7 mouse cellular contexts compared by ENCODE assay signal in genomic region chr8:45381963-45382347, GRCm38 (mm10). TPM values are rescaled to one million over a fixed set of nuclear protein-coding genes. Genes with fewer than 3 reads are reported as not detected.
DNase-seq lines count a peak whose midpoint lies in the region; ATAC-seq lines count a peak whose summit lies in the region.

TSS of gene Fam149a (minus strand) at chr8:45382291.

- H3K27ac ChIP-seq in liver, embryonic 11.5 days (ENCODE audit: low read depth, low read length) = no peak within 1 kb of the TSS
- no peak within 1 kb of the TSS for H3K27ac ChIP-seq in embryonic facial prominence, embryonic 15.5 days (replicated peaks)
- H3K27ac ChIP-seq in intestine, embryonic 15.5 days = no peak within 1 kb of the TSS
- H3K27ac ChIP-seq in midbrain, embryonic 13.5 days = no peak within 1 kb of the TSS

- 5% methylated on average over 6 of the region's 6 CpGs for WGBS in liver, embryonic 11.5 days
- WGBS in embryonic facial prominence, embryonic 15.5 days = 3% methylated on average over 6 of the region's 6 CpGs
- 5% methylated on average over 6 of the region's 6 CpGs for WGBS in intestine, embryonic 15.5 days
- WGBS in midbrain, embryonic 13.5 days = under 1% methylated on average over 6 of the region's 6 CpGs

- H3K4me3 ChIP-seq in liver, embryonic 11.5 days (ENCODE audit: low read depth, low read length) = peak within 1 kb of the TSS; percentile 35
- H3K4me3 ChIP-seq in embryonic facial prominence, embryonic 15.5 days (replicated peaks) = peak within 1 kb of the TSS; percentile 37
- peak within 1 kb of the TSS; percentile 30 for H3K4me3 ChIP-seq in intestine, embryonic 15.5 days (replicated peaks)
- peak within 1 kb of the TSS; percentile 42 for H3K4me3 ChIP-seq in midbrain, embryonic 13.5 days (replicated peaks)

- peaks cover 9% of the 10 kb centered on the region for H3K27me3 ChIP-seq in liver, embryonic 11.5 days (replicated peaks; ENCODE audit: control insufficient read depth, insufficient read depth, low read length)
- H3K27me3 ChIP-seq in embryonic facial prominence, embryonic 15.5 days = peaks cover 12% of the 10 kb centered on the region; the same call in 1 of the 2 replicates
- H3K27me3 ChIP-seq in intestine, embryonic 15.5 days (replicated peaks) = peaks cover 13% of the 10 kb centered on the region; the same call in 1 of the 2 replicates
- peaks cover 11% of the 10 kb centered on the region for H3K27me3 ChIP-seq in midbrain, embryonic 13.5 days

- H3K36me3 ChIP-seq in liver, embryonic 11.5 days (ENCODE audit: control insufficient read depth, insufficient read depth, low read length) = no peaks in the 10 kb centered on the region
- H3K36me3 ChIP-seq in embryonic facial prominence, embryonic 15.5 days = no peaks in the 10 kb centered on the region
- H3K36me3 ChIP-seq in intestine, embryonic 15.5 days = no peaks in the 10 kb centered on the region
- no peaks in the 10 kb centered on the region for H3K36me3 ChIP-seq in midbrain, embryonic 13.5 days

- no peaks in the 10 kb centered on the region for H3K4me1 ChIP-seq in liver, embryonic 11.5 days (replicated peaks; ENCODE audit: control insufficient read depth, insufficient read depth, low read length)
- peaks cover 13% of the 10 kb centered on the region for H3K4me1 ChIP-seq in embryonic facial prominence, embryonic 15.5 days
- H3K4me1 ChIP-seq in intestine, embryonic 15.5 days (replicated peaks) = peaks cover 11% of the 10 kb centered on the region
- peaks cover 18% of the 10 kb centered on the region for H3K4me1 ChIP-seq in midbrain, embryonic 13.5 days (replicated peaks)

- no peak for DNase-seq in liver, embryonic 11.5 days (ENCODE audit: low spot score)
- DNase-seq in liver = no peak
- no peak for DNase-seq in natural killer cell, adult 2 months (ENCODE audit: low spot score in 2 of 2)
- no peak for DNase-seq in spleen, postnatal 14 days (ENCODE audit: low spot score in 2 of 2)

- no peak within 1 kb of the TSS for H3K9ac ChIP-seq in liver, embryonic 11.5 days (ENCODE audit: low read depth, low read length)
- no peak within 1 kb of the TSS for H3K9ac ChIP-seq in embryonic facial prominence, embryonic 15.5 days
- H3K9ac ChIP-seq in intestine, embryonic 15.5 days = peak within 1 kb of the TSS; percentile 31
- H3K9ac ChIP-seq in midbrain, embryonic 13.5 days (replicated peaks) = peak within 1 kb of the TSS; percentile 57

- no peak for ATAC-seq in liver, embryonic 11.5 days (replicated peaks; ENCODE audit: low FRiP score)
- peak; percentile 56 for ATAC-seq in embryonic facial prominence, embryonic 15.5 days (ENCODE audit: insufficient number of reproducible peaks, low FRiP score, low TSS enrichment, low read depth)
- ATAC-seq in intestine, embryonic 15.5 days = no peak
- peak; percentile 89 for ATAC-seq in midbrain, embryonic 13.5 days

- no peaks in the 10 kb centered on the region for H3K9me3 ChIP-seq in liver, embryonic 11.5 days (ENCODE audit: control insufficient read depth, low read length)
- no peaks in the 10 kb centered on the region for H3K9me3 ChIP-seq in embryonic facial prominence, embryonic 15.5 days (replicated peaks)
- no peaks in the 10 kb centered on the region for H3K9me3 ChIP-seq in intestine, embryonic 15.5 days
- H3K9me3 ChIP-seq in midbrain, embryonic 13.5 days = no peaks in the 10 kb centered on the region

- H3K4me2 ChIP-seq in liver, embryonic 11.5 days = peak within 1 kb of the TSS; percentile 66
- peak within 1 kb of the TSS; percentile 70 for H3K4me2 ChIP-seq in embryonic facial prominence, embryonic 15.5 days (replicated peaks)
- peak within 1 kb of the TSS; percentile 82 for H3K4me2 ChIP-seq in intestine, embryonic 15.5 days (replicated peaks)
- H3K4me2 ChIP-seq in midbrain, embryonic 13.5 days (replicated peaks) = peak within 1 kb of the TSS; percentile 80

RNA-seq across cellular contexts. Expression of gene Fam149a, which starts in this region (rescaled TPM):
- polyA plus RNA-seq in liver, embryonic 11.5 days (2014; fragmentation: Nextera tagmentation; extraction: Ambion mirVana) = 5.1 and 5.7 TPM in 2 replicates
- polyA plus RNA-seq in embryonic facial prominence, embryonic 15.5 days (2015; fragmentation: Nextera tagmentation; extraction: Ambion mirVana) = 13.9 and 15.7 TPM in 2 replicates
- 10.4 and 10.7 TPM in 2 replicates for polyA plus RNA-seq in intestine, embryonic 15.5 days (2015; fragmentation: Nextera tagmentation; extraction: Ambion mirVana)
- polyA plus RNA-seq in midbrain, embryonic 13.5 days (2015; fragmentation: Nextera tagmentation; extraction: Ambion mirVana) = 4.9 TPM in 2 replicates

Comparison
In these comparisons a context has a peak if more than half of its experiments do, and no peak if none do; other contexts are left out.
1. ATAC-seq: peak in embryonic facial prominence, embryonic 15.5 days (single experiment) and midbrain, embryonic 13.5 days (single experiment); none in liver, embryonic 11.5 days (single experiment) and intestine, embryonic 15.5 days (single experiment).
2. H3K9ac ChIP-seq: peak in intestine, embryonic 15.5 days (single experiment) and midbrain, embryonic 13.5 days (single experiment); none in liver, embryonic 11.5 days (single experiment) and embryonic facial prominence, embryonic 15.5 days (single experiment).
3. Peak in every context shown above with its lines, with median percentiles within 50 percentile points of each other: H3K4me2 ChIP-seq and H3K4me3 ChIP-seq.